Mouse (Mus musculus): ENCODE data around the gene Gm20388.

GRCm38 (mm10) chr8:121934506-121934905, 2023.9 kb downstream of the Gm20388 start:
- TF ChIP-seq GATA1 (IDR thresholded peaks at IDR 0.05; ENCODE audit: low read length) = no peak
- no peak for TF ChIP-seq TAL1 (IDR thresholded peaks at IDR 0.05; ENCODE audit: low read length)

Measured in erythroblast, embryonic 14.5 days (primary cell).